In genomic region chr4:95899926-95900712, GRCm38 (mm10) we compare ENCODE assay signal across 13 mouse cellular contexts.
DNase-seq lines count a peak whose midpoint lies in the region; ATAC-seq lines count a peak whose summit lies in the region.
"Had no signal": no experiment of that assay in that cellular context is flagged by ENCODE, and none has a peak within 500 bp of the region (broad histone marks: within the 10 kb centered on the region; RNA-seq: fewer than 3 reads in every experiment).

No protein-coding gene starts in this region.

- no peak for DNase-seq in heart, adult 8-10 months (ENCODE audit: low spot score)
- peak; percentile 44 for DNase-seq in NIH3T3 (ENCODE audit: low read depth)
- peak; percentile 52 for DNase-seq in embryonic facial prominence, embryonic 10.5 days (ENCODE audit: low spot score)
- DNase-seq in limb, embryonic 11.5 days (ENCODE audit: low spot score): peak; percentile 47
- no peak for DNase-seq in layer of hippocampus, postnatal 36 days
- no peak for DNase-seq in retina, embryonic 14.5 days (ENCODE audit: low spot score)
- DNase-seq: cerebellum, postnatal 25 days; gastrocnemius, postnatal 14 days; kidney, postnatal 36 days; lung, adult 18-20 months had no signal

- WGBS in heart, embryonic 13.5 days: 37% methylated on average over 4 of the region's 4 CpGs
- WGBS in embryonic facial prominence, embryonic 10.5 days: 54% methylated on average over 4 of the region's 4 CpGs
- WGBS in limb, embryonic 11.5 days: 48% methylated on average over 4 of the region's 4 CpGs

- H3K4me1 ChIP-seq in heart, embryonic 13.5 days: peaks cover 44% of the 10 kb centered on the region
- peaks cover 68% of the 10 kb centered on the region for H3K4me1 ChIP-seq in embryonic facial prominence, embryonic 10.5 days
- H3K4me1 ChIP-seq in limb, embryonic 11.5 days (ENCODE audit: control insufficient read depth, insufficient read depth, low read length): peaks cover 25% of the 10 kb centered on the region

- no peaks in the 10 kb centered on the region for H3K27me3 ChIP-seq in heart, embryonic 13.5 days (replicated peaks)
- H3K27me3 ChIP-seq in embryonic facial prominence, embryonic 10.5 days (replicated peaks; ENCODE audit: low read depth, poor library complexity, severe bottlenecking): no peaks in the 10 kb centered on the region
- H3K27me3 ChIP-seq in limb, embryonic 11.5 days (ENCODE audit: control insufficient read depth, insufficient read depth, low read length): no peaks in the 10 kb centered on the region
- H3K27me3 ChIP-seq: CH12.LX; midbrain, embryonic 13.5 days had no signal

- peak overlapping the region; percentile 45; the same call in 1 of the 2 replicates for H3K27ac ChIP-seq in heart, embryonic 13.5 days (replicated peaks)
- peak overlapping the region; percentile 80 for H3K27ac ChIP-seq in embryonic facial prominence, embryonic 10.5 days (replicated peaks)
- peak overlapping the region; percentile 85 for H3K27ac ChIP-seq in limb, embryonic 11.5 days (replicated peaks; ENCODE audit: low read depth, low read length)
- H3K27ac ChIP-seq: midbrain, embryonic 13.5 days had no signal

- no peak for ATAC-seq in heart, embryonic 13.5 days (ENCODE audit: extremely low read depth, insufficient number of reproducible peaks, low FRiP score, low TSS enrichment)
- no peak for ATAC-seq in limb, embryonic 11.5 days (ENCODE audit: insufficient number of reproducible peaks, low FRiP score, low TSS enrichment, low read depth)
- ATAC-seq: midbrain, embryonic 13.5 days had no signal

- no peaks in the 10 kb centered on the region for H3K36me3 ChIP-seq in heart, embryonic 13.5 days
- H3K36me3 ChIP-seq in embryonic facial prominence, embryonic 10.5 days (replicated peaks): no peaks in the 10 kb centered on the region
- no peaks in the 10 kb centered on the region for H3K36me3 ChIP-seq in limb, embryonic 11.5 days (ENCODE audit: control insufficient read depth, insufficient read depth, low read length)
- H3K36me3 ChIP-seq: midbrain, embryonic 13.5 days had no signal

- no peak overlapping the region for H3K4me2 ChIP-seq in heart, embryonic 13.5 days
- no peak overlapping the region for H3K4me2 ChIP-seq in limb, embryonic 11.5 days (ENCODE audit: low read depth, severe bottlenecking)
- H3K4me2 ChIP-seq: midbrain, embryonic 13.5 days had no signal

- no peak overlapping the region for H3K9ac ChIP-seq in heart, embryonic 13.5 days
- H3K9ac ChIP-seq in limb, embryonic 11.5 days (ENCODE audit: low read length): peak overlapping the region; percentile 22; the same call in 1 of the 2 replicates
- H3K9ac ChIP-seq: midbrain, embryonic 13.5 days had no signal

- no peaks in the 10 kb centered on the region for H3K9me3 ChIP-seq in heart, embryonic 13.5 days
- H3K9me3 ChIP-seq in embryonic facial prominence, embryonic 10.5 days: no peaks in the 10 kb centered on the region
- H3K9me3 ChIP-seq in limb, embryonic 11.5 days (ENCODE audit: control insufficient read depth, low read length): no peaks in the 10 kb centered on the region
- H3K9me3 ChIP-seq: midbrain, embryonic 13.5 days had no signal

- H3K4me3 ChIP-seq in heart, embryonic 13.5 days: no peak overlapping the region
- no peak overlapping the region for H3K4me3 ChIP-seq in embryonic facial prominence, embryonic 10.5 days
- no peak overlapping the region for H3K4me3 ChIP-seq in limb, embryonic 11.5 days (ENCODE audit: low read depth, low read length)
- H3K4me3 ChIP-seq: midbrain, embryonic 13.5 days had no signal

Comparison
In these comparisons a context has a peak if more than half of its experiments do, and no peak if none do; other contexts are left out.
1. DNase-seq: peak in NIH3T3 (single experiment), embryonic facial prominence, embryonic 10.5 days (single experiment) and limb, embryonic 11.5 days (single experiment); none in heart, adult 8-10 months (single experiment), layer of hippocampus, postnatal 36 days (0 of 2) and retina, embryonic 14.5 days (single experiment).
2. Peak in every context shown above with its lines, with median percentiles within 50 percentile points of each other: H3K27ac ChIP-seq.